Comparison of ENCODE assay signal across 8 mouse cellular contexts in genomic region chr17:30005451-30005941, GRCm38 (mm10). TPM values are rescaled to one million over a fixed set of nuclear protein-coding genes. Genes with fewer than 3 reads are reported as not detected.
DNase-seq lines count a peak whose midpoint lies in the region; ATAC-seq lines count a peak whose summit lies in the region.

No protein-coding gene starts in this region.

- H3K4me2 ChIP-seq in heart, embryonic 16.5 days (ENCODE audit: low read depth, low read length): peak overlapping the region; percentile 64

- peaks cover 49% of the 10 kb centered on the region for H3K4me1 ChIP-seq in embryonic facial prominence, embryonic 10.5 days
- H3K4me1 ChIP-seq in heart, embryonic 16.5 days (ENCODE audit: control insufficient read depth, insufficient read depth, low read length): peaks cover 39% of the 10 kb centered on the region

- peak overlapping the region; percentile 98 for H3K4me3 ChIP-seq in embryonic facial prominence, embryonic 10.5 days
- H3K4me3 ChIP-seq in heart, embryonic 16.5 days (ENCODE audit: low read length): peak overlapping the region; percentile 77

- H3K27ac ChIP-seq in embryonic facial prominence, embryonic 10.5 days (replicated peaks): peak overlapping the region; percentile 100
- H3K27ac ChIP-seq in heart, embryonic 16.5 days (ENCODE audit: low read length): peak overlapping the region; percentile 100

- no peaks in the 10 kb centered on the region for H3K27me3 ChIP-seq in embryonic facial prominence, embryonic 10.5 days (replicated peaks; ENCODE audit: low read depth, poor library complexity, severe bottlenecking)
- no peaks in the 10 kb centered on the region for H3K27me3 ChIP-seq in heart, embryonic 16.5 days (ENCODE audit: control insufficient read depth, insufficient read depth, low read length)

- ATAC-seq in heart, embryonic 16.5 days (replicated peaks; ENCODE audit: extremely low read depth, insufficient read depth, low FRiP score): peak; percentile 14
- ATAC-seq in megakaryocyte, adult 5-6 weeks (ENCODE audit: poor library complexity, severe bottlenecking): peak; percentile 36

- peak; percentile 70 for DNase-seq in A20 (ENCODE audit: low read depth, low spot score)
- DNase-seq in NIH3T3 (ENCODE audit: low read depth): peak; percentile 61
- DNase-seq in embryonic facial prominence, embryonic 10.5 days (ENCODE audit: low spot score): no peak
- DNase-seq in kidney, postnatal 25 days: peak; percentile 30 to 59
- DNase-seq in spleen, adult 18-20 months: peak; percentile 34 to 49
- no peak for DNase-seq in right cerebral cortex, adult 18-20 months

- H3K9me3 ChIP-seq in embryonic facial prominence, embryonic 10.5 days: no peaks in the 10 kb centered on the region
- no peaks in the 10 kb centered on the region for H3K9me3 ChIP-seq in heart, embryonic 16.5 days (replicated peaks; ENCODE audit: control insufficient read depth, low read length)

- WGBS in embryonic facial prominence, embryonic 10.5 days: under 1% methylated on average over 19 of the region's 19 CpGs
- WGBS in heart, embryonic 16.5 days: 1% methylated on average over 17 of the region's 19 CpGs

- peak overlapping the region; percentile 92 for H3K9ac ChIP-seq in heart, embryonic 16.5 days (ENCODE audit: low read length)

- H3K36me3 ChIP-seq in embryonic facial prominence, embryonic 10.5 days (replicated peaks): peaks cover 29% of the 10 kb centered on the region
- H3K36me3 ChIP-seq in heart, embryonic 16.5 days (ENCODE audit: control insufficient read depth, insufficient read depth): no peaks in the 10 kb centered on the region

RNA-seq across cellular contexts. Expression of gene Zfand3, which starts 1.0 kb away (rescaled TPM):
- polyA plus RNA-seq in embryonic facial prominence, embryonic 10.5 days (2016; fragmentation: Nextera tagmentation; extraction: Ambion mirVana): 59.1 and 62.5 TPM in 2 replicates
- 51.8 and 55.8 TPM in 2 replicates for polyA plus RNA-seq in heart, embryonic 16.5 days (2015; fragmentation: Nextera tagmentation; extraction: Ambion mirVana)
- 34.5 and 36.9 TPM in 2 replicates for total RNA-seq in megakaryocyte, adult 5-6 weeks (2015)
- 28.4 and 29.2 TPM in 2 replicates for total RNA-seq in megakaryocyte, adult 5-6 weeks (2017)

RNA-seq across cellular contexts. Expression of gene Mdga1, which starts 35.6 kb away (rescaled TPM):
- 1.2 and 1.7 TPM in 2 replicates for polyA plus RNA-seq in embryonic facial prominence, embryonic 10.5 days (2016; fragmentation: Nextera tagmentation; extraction: Ambion mirVana)
- 5.4 and 5.7 TPM in 2 replicates for polyA plus RNA-seq in heart, embryonic 16.5 days (2015; fragmentation: Nextera tagmentation; extraction: Ambion mirVana)
- total RNA-seq in megakaryocyte, adult 5-6 weeks (2015): 3.4 and 5.2 TPM in 2 replicates
- 1.1 and 2.1 TPM in 2 replicates for total RNA-seq in megakaryocyte, adult 5-6 weeks (2017)

Comparison
In these comparisons a context has a peak if more than half of its experiments do, and no peak if none do; other contexts are left out.
1. DNase-seq: peak in A20 (single experiment), NIH3T3 (single experiment), kidney, postnatal 25 days (2 of 2) and spleen, adult 18-20 months (2 of 2); none in embryonic facial prominence, embryonic 10.5 days (single experiment) and right cerebral cortex, adult 18-20 months (single experiment).